ENCODE assay signal across 19 mouse cellular contexts in genomic region chr6:99935373-99935772, GRCm38 (mm10).
"Had no signal": no experiment of that assay in that cellular context is flagged by ENCODE, and none has a peak within 500 bp of the region (broad histone marks: within the 10 kb centered on the region; RNA-seq: fewer than 3 reads in every experiment).

No protein-coding gene starts in this region.

- H3K9me3 ChIP-seq: midbrain, embryonic 10.5 days; midbrain, embryonic 13.5 days; midbrain, embryonic 15.5 days; neural tube, embryonic 13.5 days; neural tube, embryonic 15.5 days had no signal

- H3K27ac ChIP-seq: liver, embryonic 14.5 days; midbrain, embryonic 10.5 days; midbrain, embryonic 13.5 days; midbrain, embryonic 15.5 days; neural tube, embryonic 13.5 days; neural tube, embryonic 15.5 days had no signal

- H3K4me3 ChIP-seq: midbrain, embryonic 10.5 days; midbrain, embryonic 13.5 days; midbrain, embryonic 15.5 days; myocyte; neural tube, embryonic 13.5 days; neural tube, embryonic 15.5 days had no signal

- H3K36me3 ChIP-seq: midbrain, embryonic 10.5 days; midbrain, embryonic 13.5 days; midbrain, embryonic 15.5 days; neural tube, embryonic 13.5 days; neural tube, embryonic 15.5 days had no signal

- H3K9ac ChIP-seq: liver, embryonic 14.5 days; lung, embryonic 14.5 days; midbrain, embryonic 13.5 days; midbrain, embryonic 15.5 days; neural tube, embryonic 13.5 days; neural tube, embryonic 15.5 days had no signal

- H3K4me2 ChIP-seq: lung, embryonic 14.5 days; midbrain, embryonic 13.5 days; midbrain, embryonic 15.5 days; neural tube, embryonic 13.5 days; neural tube, embryonic 15.5 days had no signal

- ATAC-seq: midbrain, embryonic 13.5 days; midbrain, embryonic 15.5 days had no signal

- DNase-seq: lung, adult 18-20 months; lung, embryonic 14.5 days; lung, postnatal 14 days; lung, postnatal 4 days; retina, postnatal 1 day; right cerebral cortex, adult 18-20 months; right cerebral cortex, postnatal 25 days; right cerebral cortex, postnatal 4 days; spleen, adult 18-20 months; thymus, adult 18-20 months; thymus, postnatal 14 days; thymus, postnatal 36 days had no signal
